Mouse (Mus musculus) megakaryocyte progenitor cell, adult 5-6 weeks (primary cell): ENCODE measurements around the gene Ap1g2. TPM values are rescaled to one million over a fixed set of nuclear protein-coding genes. Genes with fewer than 3 reads are reported as not detected.
A peak's percentile ranks its signal among the peaks of the same experiment; 100 is the strongest.

Experiments used
- ATAC-seq: replicated peaks from 2 replicates; pipeline ENCODE4 v1.8.0; 2016; ENCODE audit warnings: mild to moderate bottlenecking, moderate TSS enrichment, inconsistent platforms; ENCODE audit not compliant: poor library complexity
- total RNA-seq, 2 experiments: library from RNA; stranded (forward) in 1 of 2; stranded (reverse) in 1 of 2; fragments of 157-497, 149-512 nt in 1 of 2; fragments of 200-1000 nt in 1 of 2; gene quantifications; 2 replicates each; pipeline versions ENCODE4 v1.2.3 to v1.2.4; 2015 to 2017

The Ap1g2 gene
- total RNA-seq, 2 experiments from 2014 or later, result 18.3 to 52.7 TPM

DNA sequence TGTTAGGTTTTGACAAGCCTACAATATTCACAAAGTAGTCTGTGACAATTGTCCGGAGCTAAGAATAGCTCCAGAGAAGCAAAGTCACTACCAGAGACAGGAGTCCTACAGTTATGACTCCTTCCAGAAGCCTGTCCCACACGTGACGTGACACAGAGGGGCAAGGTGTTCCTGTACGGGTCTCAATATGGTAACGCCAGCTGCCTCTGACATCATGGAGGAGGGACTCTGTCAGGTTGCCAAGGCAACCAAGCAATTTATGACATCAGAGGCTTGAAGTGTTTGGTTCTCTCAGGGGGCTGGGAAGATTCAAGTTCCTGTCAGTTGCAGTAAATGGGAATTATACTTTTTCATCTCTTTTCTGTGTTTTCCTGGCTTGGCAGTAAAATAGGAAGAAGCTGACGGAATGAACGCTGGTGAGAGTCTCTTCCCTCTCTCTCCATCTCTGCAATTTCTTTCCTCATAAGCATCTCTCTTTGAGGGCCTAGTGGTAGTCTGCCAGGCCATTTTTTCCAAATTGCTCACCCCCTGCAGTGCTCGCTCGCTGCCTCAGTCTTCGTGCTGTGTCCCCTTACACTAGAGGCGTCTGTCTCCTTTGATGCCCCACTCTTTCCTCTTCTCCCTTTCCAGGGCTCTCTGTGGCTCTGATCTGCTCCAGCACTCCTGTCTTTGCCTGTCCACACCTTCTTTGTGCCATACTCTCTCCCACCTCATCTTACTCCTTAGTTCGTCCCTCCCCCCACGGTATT, 17.0 kb downstream of the Ap1g2 start:
- no peak for ATAC-seq

DNA sequence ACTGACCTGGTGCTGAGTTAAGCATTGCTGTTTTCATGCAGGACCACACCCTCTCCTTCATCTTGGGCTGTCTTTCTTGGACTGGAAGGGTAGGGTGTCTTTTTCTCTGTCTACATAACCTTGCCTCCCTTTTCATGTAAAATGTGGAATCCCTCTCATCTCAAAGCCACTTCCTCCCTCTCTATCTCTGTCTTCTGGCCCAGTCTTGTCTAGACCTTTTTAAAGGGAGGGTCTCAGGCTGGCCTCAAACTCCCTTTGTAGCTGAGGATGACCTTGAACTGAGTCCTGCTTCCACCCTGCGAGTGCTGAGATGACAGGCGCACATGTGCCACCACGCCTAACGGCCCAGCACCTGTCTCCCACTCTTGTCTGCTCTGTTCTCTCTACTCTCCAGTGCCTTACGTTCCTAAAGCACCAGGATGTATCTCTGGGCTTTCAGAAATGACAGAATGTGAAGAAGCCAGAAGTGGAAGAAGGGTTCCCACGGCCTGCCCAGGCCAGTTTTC, 20.3 kb downstream of the Ap1g2 start:
- ATAC-seq, result no peak

DNA sequence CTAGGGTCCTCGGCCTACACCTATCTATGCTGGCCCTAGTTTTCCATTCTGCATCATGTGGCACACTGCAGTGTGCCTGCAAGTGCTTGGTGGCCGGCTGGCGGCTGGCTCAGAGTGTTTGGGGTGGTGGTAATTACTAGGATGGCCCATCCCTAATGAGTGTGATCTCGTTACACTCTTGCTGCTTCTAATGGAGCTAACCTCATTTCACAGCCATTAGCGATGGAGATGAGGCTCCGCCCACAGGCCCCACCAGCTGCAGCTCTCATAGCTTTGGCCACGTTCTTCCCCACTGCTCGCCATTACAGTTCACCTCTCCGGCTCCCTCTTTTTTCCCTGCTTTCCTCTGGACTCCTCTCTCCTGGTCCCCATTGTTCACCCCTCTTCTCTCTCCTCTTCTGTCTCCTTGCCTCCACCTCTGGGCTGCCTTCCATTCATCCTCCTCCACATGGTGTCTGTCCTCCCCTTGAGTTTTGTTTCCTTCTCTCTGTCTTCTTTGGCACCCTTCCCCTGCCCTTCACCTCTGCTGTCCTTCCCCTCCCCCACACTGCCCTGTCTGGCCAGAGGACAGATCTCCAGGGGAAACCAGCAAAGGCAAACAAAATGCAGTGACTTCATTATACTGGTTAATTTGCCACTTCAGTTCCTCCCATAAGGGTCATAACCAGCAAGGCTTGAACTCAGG, 20.9 kb downstream of the Ap1g2 start:
- ATAC-seq, result no peak

DNA sequence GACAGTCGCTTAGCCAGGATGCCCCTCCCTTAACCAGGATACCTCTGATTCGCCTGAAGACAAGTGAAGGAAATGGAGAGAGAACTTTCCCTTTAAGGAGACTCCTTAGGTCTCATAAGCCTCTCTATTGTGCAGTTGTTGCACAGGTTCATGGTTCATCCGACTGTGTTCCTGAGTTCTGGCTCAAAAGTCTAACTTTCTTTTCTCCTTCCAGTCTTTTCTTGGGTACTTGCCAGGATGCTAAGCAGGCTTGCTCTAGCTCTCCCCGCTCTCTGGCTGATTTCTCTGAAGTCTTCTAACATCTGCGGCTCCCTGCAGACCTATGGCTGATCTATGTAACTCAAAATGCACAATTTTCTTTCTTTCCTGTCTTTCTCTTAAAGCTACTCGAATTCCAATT, 22.9 kb downstream of the Ap1g2 start:
- ATAC-seq, result no peak

DNA sequence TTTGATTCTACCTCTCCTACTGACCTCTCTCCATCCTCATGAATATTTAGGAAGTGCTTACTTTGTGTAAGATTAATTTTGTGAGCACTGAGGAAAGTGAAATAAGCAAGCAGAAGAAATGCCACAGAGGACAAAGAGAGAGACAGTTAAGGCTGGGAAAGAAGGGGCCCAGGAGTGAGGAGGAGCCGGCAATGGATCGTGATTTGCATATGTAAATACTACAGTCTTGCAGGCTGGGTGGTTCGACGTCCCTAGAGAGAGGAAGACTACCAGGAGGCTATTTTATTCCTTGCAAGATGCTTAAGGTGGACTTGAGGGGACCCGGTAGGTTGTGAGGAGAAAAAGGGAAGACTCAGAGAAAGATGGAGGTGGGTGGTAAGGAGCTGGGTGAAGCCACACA, 25.3 kb downstream of the Ap1g2 start:
- no peak for ATAC-seq

DNA sequence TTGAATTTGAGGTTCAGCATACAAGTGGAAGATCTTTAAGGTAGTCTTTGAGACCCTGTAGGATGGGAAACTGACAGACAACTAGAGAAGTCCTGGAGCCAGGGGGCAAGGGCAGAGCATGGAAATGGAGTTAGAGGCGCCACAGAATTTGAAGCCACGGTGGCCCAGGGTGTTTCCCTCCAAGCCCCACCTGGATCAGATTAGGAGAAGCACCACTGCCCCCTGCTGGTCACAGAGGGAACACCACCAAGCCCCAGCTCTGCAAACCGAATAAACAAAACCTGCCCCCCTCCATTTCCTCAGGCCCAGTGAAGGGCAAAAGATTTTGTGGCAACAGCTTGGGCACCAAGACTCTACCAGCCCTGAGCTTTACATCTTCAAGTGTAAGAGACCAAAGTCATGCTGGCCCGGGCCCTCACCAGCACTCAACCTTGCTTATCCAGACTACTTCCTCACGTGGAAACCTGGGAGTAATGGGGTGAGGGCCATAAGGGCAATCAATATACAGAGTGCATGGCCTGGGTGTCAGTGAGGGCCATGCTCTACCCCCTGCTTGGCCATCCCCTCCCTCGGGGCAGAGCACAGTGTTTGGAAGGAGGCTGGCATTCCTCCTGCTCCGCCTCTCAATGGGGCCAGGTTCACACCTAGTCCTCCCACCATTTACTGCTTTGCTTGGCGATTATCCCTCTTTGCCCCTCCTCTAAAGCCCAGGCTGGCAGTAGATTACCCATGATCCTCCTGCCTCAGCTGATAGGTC, 27.0 kb downstream of the Ap1g2 start:
- ATAC-seq, result peak; percentile 93

DNA sequence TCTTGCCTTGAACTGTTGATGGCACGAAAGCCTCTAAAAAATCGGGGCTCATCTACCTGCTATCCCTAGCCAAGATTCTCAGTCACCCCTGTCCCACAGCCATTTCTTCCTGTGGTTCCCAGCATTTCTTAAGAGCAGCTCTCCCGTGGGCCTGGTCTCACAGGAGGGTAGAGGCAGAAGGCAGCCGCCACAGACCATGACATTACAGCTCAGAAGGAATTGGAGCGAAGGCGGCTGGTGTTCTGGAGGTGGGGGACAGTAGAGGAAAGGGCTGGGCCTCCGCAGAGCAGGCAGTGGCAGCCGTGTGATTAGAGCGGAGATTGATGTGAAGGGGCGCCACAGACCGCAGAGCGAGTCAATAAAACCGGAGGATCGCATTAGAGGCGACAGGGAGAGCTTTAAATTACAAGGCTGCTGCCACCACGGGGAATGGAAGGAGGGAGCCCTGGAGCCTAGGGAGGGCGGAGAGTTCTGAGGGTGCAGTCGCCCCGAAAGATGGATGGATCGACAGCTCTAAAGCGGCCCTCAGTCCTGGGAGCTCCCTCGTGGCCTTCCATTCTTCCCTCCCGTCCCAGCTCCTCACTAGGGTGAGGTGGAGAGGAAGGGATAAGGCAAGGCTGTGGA, 27.9 kb downstream of the Ap1g2 start:
- peak; percentile 35 for ATAC-seq

DNA sequence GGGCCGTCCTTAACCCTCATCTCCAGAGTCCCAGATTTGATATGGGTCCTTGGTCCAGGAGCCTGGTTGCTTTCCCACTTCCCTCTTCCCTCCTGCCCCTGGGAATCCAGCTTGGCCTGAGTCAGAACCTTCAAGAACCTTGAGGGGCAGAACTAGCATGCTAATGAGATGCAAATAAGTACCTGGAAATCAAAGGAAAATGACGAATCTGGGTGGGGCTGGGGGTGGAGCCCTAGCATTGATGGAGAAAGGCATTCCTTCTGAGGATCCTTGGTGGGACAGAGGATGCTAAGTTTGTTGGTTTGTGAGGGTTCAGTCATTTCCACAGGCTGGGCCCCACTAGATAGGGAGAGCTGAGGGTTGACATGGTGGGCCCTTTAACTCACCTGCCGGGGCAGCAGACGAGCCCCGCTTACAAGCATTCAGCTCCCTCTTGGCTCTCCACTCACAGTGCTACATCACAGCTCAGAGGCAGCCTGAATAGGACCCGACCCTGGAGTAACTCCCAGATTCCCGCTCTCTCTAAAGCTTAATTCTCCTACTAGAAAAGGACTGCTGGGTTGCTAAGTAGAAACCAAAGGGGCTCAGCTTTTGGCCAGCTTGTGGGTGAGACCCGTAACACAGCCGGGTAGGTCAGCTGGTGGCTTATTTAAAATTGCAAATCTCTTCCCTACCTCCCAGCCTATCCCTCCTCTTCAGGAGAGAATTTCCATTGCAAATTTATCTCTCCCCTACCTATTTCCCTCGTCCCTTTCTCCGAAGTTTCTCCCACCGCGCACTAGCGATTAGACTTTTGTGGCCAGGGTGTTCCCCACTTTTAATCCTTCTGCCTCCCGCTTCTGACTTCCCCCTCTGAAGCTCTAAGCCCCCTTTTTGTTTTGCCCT, 28.7 kb downstream of the Ap1g2 start:
- no peak for ATAC-seq

DNA sequence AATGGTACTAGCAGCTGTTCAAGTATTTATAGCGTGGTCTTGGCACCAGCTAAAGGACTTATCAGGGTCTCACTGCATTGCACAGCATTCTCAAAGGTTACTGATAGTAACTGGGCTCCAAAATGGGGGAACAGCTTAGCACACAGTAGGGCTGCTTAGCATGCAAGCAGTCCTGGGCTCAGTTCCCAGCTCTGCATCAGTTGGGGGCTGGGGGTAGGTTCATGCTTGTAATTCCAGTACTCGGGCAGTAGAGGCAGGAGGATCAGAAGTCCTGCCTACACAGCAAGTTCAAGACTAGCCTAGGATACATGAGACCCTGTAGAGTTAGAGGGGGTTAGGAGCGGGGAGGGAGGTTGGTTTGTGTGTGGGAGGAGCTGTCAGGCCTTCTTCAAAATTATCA, 29.4 kb downstream of the Ap1g2 start:
- ATAC-seq, result 0 out of 2 replicates have a peak, but pooled peaks have one; percentile 17

DNA sequence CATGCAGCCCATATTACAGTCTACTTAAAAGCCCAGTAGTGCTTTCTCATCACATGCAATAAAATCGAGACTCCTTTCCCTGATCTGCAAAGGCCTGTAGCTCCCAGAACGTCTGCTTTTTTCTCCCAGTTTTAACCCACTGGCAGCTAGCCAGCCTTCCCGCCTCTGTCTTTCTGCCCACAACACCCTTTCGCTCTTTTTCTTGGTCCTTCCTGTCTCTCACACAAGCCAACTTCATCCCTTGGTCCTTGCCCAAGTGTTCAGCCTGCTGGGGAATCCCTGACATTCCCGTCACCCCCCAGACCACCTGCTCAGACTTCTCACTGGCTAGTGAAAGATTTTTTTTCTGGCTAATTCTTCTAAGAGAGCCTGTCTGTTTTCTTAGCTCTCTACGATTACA, 30.2 kb downstream of the Ap1g2 start:
- ATAC-seq, result no peak

DNA sequence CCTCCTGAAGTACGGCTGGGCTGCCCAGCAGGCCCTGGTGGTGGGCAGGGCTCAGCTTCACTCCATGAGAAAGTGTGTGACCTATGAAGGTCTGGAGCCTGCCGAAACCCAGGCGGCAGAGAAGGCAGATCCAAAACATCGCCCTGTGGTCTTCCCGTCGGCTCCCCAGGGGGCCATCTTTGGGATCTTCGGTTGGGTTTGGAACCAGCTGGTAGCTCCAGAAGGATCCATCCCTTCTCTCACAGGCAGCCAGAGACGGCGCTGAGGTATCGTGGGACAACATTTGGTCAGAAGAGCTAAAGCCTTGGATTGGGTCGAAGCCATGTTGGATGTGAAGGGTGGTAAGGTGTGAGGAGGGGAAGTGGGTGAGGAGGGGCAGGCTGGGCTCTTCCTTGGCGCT, 32.0 kb downstream of the Ap1g2 start:
- ATAC-seq, result no peak

DNA sequence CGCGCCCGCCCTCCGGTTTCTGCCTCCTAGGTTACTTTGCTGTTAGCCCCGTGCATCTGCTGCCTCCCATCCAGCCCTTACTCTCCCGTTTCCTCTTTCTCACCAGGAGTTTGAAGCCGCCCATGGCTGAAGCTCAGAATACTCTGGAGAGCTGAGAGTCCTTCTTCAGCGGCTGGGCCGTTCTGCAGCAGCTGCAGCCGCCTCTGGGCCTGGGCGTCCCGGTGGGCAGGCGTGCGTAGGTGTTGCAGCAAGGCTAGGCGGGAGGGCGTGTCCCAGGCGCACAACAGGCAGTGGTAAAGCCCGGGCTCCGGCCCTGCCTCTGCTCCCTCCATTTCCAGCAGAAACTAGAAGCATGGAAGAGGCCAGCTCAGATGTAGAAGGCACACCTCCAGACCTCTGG, 34.6 kb downstream of the Ap1g2 start:
- no peak for ATAC-seq

DNA sequence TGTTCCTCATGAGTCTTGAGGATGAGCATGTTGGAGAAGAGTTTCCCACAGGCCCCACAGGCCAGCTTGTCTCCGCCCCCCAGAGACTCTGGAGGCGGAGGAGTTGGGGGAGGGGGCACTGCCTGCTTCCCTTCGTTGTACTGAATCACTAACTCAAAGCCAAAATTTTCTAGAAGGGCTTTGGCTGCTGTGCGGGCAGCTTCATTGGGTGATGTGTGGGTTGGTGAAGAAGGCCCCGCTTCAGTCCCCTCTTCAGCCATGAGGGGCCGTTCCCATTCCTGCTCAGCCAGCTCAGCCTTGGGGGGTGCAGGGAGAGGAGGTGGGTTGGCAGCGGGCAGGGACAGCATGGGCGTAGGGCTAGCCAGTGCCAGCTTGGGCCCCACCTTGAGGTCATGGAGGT, 40.4 kb downstream of the Ap1g2 start:
- no peak for ATAC-seq

DNA sequence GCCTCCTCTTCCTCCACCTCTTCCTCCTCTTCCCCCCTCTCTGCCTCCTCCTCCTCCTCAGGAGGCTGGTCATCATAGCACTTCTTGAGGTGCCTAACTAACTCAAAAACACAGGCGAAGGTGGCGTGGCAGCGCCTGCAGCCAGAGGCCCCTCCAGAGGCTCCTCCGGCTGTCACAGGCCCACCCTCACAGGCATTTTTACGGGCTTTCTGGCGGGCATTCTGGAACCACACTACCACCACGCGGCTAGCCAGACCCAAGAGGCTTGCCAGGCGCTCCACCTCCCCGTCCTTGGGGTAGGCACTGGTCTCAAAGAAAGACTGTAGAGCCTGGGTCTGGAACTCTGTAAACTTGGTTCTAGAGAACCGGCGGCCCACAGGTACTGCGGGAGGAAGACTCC, 41.0 kb downstream of the Ap1g2 start:
- ATAC-seq, result no peak

DNA sequence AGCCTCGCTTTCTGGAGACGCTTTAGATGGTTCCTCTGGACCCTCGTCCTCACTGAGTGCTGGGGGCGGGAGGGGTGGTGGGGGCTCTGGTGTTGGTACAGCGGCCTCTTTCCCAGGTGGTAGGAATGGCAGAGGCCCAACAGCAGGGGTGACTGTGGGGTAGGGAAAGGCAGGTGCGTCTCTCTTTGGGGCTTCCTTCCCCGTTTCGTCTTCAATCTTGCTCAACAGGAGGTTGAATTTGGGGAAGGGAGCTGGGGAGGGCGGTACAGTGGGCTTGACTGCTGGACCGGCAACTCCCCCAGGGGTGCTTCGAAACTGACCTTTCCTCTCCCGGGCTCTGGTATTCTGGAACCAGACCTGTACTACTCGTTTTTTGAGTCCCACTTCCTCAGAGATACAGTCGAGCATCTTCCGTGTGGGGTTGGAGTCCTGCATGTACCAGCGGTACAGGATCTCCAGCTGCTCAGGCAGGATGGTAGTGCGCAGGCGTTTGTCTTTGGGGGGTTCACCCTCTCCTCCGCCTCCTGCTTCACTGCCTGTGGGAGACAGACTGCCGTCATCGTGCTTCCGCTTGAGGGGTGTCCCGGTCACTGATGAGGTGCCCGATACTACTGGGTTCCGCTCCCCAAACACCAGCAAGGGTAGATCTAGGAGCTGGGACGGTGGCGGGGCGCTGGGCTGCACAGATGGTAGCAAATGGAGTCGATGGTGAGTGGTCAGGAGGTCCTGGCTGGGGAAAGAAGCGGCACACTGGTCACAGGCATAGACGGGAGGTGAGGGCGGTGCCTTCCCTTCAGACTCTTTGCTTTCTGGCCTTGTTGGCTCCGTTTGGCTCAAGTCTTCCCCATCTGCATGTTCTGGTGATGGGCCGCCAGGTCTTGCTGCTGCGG, 41.7 kb downstream of the Ap1g2 start:
- no peak for ATAC-seq

DNA sequence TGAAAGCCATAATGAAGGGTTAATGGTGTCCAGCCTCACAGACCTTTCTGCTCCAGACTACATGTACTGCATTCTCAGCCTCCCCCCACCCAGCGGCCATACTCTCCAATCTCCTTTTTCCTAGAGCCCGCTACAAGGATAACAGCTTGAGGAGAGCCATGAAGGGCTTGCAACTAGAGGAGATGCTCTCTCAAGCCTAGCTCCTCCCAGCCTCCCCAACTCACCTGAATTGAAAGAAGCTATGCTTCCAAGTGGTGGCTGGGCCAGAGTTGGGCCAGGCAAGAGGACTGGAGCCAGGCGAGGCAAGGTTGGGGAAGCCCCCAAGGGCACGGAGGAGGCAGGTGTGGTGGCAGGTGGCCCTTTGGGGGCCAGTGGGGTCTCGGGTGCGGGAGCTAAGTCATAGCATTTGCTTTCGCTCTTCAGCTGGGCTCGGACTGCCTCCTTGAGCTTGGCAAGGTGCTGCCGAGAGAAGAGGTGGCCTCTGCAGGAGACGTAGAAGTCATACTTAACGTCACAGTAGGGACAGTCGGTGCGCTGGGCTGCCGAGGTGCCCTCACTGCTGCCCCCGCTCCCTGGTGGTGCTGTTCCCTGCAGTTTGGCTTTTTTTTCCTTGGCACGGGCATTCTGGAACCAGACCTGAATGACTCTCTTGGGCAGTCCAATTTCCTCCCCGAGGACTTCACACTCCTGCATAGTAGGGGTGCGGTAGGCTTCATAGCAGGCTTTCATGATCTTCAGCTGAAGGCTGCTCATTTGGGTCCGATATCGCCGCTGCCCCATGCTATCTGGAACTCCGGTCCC, 42.6 kb downstream of the Ap1g2 start:
- ATAC-seq, result no peak

DNA sequence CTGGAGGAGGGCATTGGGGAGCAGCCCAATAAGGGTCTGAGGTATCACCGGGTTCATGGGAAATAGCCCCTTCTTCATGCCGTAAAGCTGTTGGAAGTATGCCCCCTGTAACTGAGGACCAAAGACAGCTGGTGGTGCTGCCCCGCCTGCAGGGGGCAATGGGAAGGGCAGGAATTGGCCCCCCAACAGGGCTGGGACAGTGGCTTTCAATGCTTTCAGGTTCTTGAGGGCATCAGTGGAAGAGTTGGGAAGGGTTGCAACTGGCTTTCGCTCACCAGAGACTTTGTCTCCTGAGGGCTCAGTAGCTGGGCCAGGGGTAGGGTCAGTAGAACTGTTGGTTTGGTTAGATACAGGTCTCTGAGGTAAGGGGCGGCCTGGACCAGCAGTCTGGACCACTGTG, 43.3 kb downstream of the Ap1g2 start:
- ATAC-seq, result no peak

DNA sequence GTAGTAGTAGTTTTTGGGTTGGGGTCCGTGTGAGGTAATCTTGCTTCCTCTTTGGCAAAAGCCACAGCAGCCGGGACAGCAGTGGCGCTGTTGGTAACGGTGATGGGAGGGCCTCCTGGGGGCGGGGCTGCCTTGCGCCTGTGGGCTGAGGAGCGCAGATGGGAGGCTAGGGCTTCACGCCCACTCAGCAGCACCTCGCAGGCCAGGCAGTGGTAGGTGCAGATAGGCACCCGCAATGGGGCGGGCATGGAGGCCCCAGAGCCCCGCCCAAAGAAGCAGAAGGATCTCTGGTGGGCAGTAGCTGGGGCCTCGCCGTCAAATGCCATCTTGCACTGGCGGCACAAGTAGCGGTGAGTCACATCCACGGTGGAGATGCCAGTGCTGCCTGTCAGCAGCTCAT, 43.8 kb downstream of the Ap1g2 start:
- peak; percentile 98 for ATAC-seq
